Mouse (Mus musculus) T-helper 17 cell (primary cell): ENCODE results near the gene Asic5.

Experiments used
- in situ Hi-C, 2 experiments: fragments of 300-600 bp; cut with MboI, MseI; formaldehyde crosslinking; loops; 1 replicate in 1 of 2; 2 replicates in 1 of 2; pipeline ENCODE4 v1.15.1; 2025; ENCODE audit warnings: high pct_unique_total_duplicates in 2 of 2

Asic5 gene

GRCm38 (mm10) chr3:82007002-82007401 is 24.9 kb downstream of the Asic5 start:
- in situ Hi-C loops, result no loop called here

- in situ Hi-C loops, result no loop called here
These were observed 32.1 kb downstream of the Asic5 start for GRCm38 (mm10) chr3:82014148-82014703.

GRCm38 (mm10) chr3:82022421-82022920 is 40.4 kb downstream of the Asic5 start:
- in situ Hi-C loops, result no loop called here

GRCm38 (mm10) chr3:82023065-82023464 is 41.0 kb downstream of the Asic5 start:
- in situ Hi-C loops, result no loop called here

- in situ Hi-C loops, result loop anchor here in 1 of 2 experiments (25.0 kb wide), 1 partner anchor 835 kb away; no protein-coding TSS in a partner anchor
These were observed 45.2 kb downstream of the Asic5 start for GRCm38 (mm10) chr3:82027286-82027685.

GRCm38 (mm10) chr3:82029229-82029628 is 47.1 kb downstream of the Asic5 start:
- in situ Hi-C loops, result loop anchor here in 1 of 2 experiments (25.0 kb wide), 1 partner anchor 833 kb away; no protein-coding TSS in a partner anchor

- in situ Hi-C loops, result loop anchor here in 1 of 2 experiments (25.0 kb wide), 1 partner anchor 832 kb away; no protein-coding TSS in a partner anchor
These were observed 48.1 kb downstream of the Asic5 start for GRCm38 (mm10) chr3:82030008-82030748.

GRCm38 (mm10) chr3:82036262-82037044 is 54.4 kb downstream of the Asic5 start:
- in situ Hi-C loops, result loop anchor here in 1 of 2 experiments (5.0 to 25.0 kb wide), 2 partner anchors 691 to 826 kb away; no protein-coding TSS in a partner anchor

- in situ Hi-C loops, result loop anchor here in 1 of 2 experiments (25.0 kb wide), 1 partner anchor 819 kb away; no protein-coding TSS in a partner anchor
These were observed 61.6 kb downstream of the Asic5 start for GRCm38 (mm10) chr3:82043676-82044075.

- in situ Hi-C loops, result loop anchor here in 1 of 2 experiments (5.0 to 25.0 kb wide), 2 partner anchors 287 to 817 kb away; no protein-coding TSS in a partner anchor
These were observed 62.8 kb downstream of the Asic5 start for GRCm38 (mm10) chr3:82044902-82045301.

GRCm38 (mm10) chr3:82046087-82046486 is 64.0 kb downstream of the Asic5 start:
- in situ Hi-C loops, result loop anchor here in 1 of 2 experiments (5.0 to 25.0 kb wide), 2 partner anchors 286 to 816 kb away; no protein-coding TSS in a partner anchor

- in situ Hi-C loops, result loop anchor here in 1 of 2 experiments (5.0 to 25.0 kb wide), 2 partner anchors 285 to 815 kb away; no protein-coding TSS in a partner anchor
These were observed 65.1 kb downstream of the Asic5 start for GRCm38 (mm10) chr3:82047100-82047753.

- in situ Hi-C loops, result loop anchor here in 1 of 2 experiments (5.0 to 25.0 kb wide), 2 partner anchors 284 to 814 kb away; no protein-coding TSS in a partner anchor
These were observed 66.0 kb downstream of the Asic5 start for GRCm38 (mm10) chr3:82048078-82048477.

- in situ Hi-C loops, result loop anchor here in 1 of 2 experiments (5.0 to 25.0 kb wide), 2 partner anchors 284 to 814 kb away; no protein-coding TSS in a partner anchor
These were observed 66.6 kb downstream of the Asic5 start for GRCm38 (mm10) chr3:82048681-82049080.

- in situ Hi-C loops, result no loop called here
These were observed 69.4 kb downstream of the Asic5 start for GRCm38 (mm10) chr3:82051468-82051867.

- in situ Hi-C loops, result no loop called here
These were observed 69.9 kb downstream of the Asic5 start for GRCm38 (mm10) chr3:82052029-82052428.

GRCm38 (mm10) chr3:82054283-82054974 is 72.3 kb downstream of the Asic5 start:
- in situ Hi-C loops, result no loop called here

GRCm38 (mm10) chr3:82057201-82057600 is 75.1 kb downstream of the Asic5 start:
- in situ Hi-C loops, result loop anchor here in 1 of 2 experiments (5.0 kb wide), 1 partner anchor 280 kb away; no protein-coding TSS in a partner anchor

- in situ Hi-C loops, result no loop called here
These were observed 79.5 kb downstream of the Asic5 start for GRCm38 (mm10) chr3:82061402-82062180.
